Mouse (Mus musculus) fibroblast of lung, adult 2 months (primary cell): Measurements from ENCODE around the gene Metrnl.

Experiments used
- DNase-seq: peaks from one replicate; pipeline ENCODE4 v3.0.0-alpha.2; 2011; ENCODE audit warnings: low read depth

The Metrnl gene

DNA sequence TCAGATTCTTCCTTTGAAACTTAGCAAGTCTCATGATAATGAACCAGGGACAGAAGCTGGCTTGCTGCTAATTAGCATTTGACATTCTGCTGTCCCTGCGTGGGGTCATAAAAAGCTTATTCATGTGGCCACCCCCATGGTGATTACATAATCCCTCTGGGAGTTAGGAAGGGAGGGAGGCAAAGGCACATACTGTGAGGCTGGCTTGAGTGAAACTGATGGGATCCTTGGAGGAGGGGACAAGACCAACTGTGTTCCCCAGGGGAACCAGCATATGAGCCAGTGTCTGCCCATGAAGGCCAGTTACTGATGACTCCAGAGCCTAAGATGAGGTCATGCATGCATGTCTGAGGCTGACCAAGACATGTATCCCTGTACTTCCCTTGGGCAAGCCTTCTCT lies 33.5 kb downstream of the Metrnl start:
- DNase-seq, result no peak

DNA sequence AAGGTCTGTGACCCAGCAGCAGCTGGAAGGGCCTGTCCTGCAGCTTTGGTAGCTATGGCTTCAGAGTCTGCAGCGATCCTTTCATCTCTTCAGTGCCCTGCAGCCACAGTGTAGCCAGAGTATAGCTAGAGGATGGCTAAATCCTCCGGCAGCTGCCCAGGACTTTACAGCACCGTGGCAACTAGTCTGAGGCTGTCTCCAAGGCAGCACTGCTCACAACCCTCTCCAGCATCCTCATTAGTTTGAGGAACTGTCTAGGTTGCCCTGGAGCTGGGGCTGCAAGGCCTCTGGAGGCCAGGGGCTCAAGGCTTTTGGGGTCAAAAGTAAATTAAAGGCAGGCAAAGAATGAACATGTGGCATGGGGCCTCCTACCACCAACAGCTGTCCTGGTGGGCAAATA lies 37.3 kb downstream of the Metrnl start:
- no peak for DNase-seq

DNA sequence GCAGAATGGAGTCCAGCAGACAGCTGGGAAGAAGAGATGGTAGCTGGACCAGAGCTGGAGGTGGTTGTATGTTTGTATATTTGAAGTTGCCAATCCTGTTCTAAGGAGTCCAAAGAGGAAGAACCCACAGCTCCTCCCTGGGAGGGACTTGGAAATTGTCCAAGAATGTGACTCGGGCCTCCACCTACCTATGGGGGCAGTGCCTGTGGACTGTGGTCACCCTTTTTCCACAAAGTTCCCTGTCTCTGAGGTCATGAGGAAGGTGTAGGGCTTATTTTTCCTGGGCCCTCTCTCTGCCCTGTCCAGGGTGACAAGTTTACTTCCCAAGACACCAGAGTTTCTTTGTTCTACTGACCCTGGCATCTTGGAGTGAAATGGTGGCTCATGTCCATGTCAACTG lies 39.6 kb downstream of the Metrnl start:
- peak; percentile 41 for DNase-seq

DNA sequence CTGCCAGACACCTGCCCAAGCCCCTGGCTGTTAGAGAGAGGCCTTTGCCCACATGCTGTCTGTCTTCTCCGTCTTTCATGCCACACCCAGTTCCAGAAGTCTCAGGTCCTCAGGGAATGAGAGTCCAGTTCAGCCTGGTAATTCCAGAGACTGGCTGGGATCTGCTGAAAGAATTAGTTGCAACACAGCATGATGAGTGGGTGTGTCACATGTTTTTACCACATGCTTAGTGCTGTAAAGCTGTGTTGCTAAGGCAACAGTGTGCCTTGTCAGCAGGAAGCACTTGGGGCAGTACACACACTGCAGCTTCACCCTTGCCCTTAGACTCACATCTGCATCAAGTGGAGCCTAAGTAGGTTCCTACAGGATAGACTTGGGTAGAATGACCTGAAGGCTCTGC lies 40.1 kb downstream of the Metrnl start:
- peak; percentile 79 for DNase-seq

DNA sequence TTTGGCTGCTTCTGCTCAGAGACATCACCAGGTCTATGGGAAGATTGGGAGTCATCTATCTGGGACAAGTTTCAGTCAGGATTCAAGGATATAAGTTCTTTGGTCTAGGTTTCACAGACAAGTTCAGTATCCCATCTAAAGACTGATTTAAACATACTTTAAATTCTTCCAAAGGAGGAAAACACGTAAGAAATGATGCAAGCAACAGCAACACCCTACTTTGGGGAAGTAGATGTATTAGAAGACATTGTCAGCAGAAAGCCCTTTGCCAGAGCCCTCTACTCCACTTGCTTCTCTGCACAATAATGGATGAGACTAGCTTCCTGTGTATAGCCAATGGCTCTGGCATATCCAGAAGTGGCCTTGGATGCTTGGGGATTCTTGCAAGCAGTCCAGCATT lies 41.8 kb downstream of the Metrnl start:
- DNase-seq, result no peak

DNA sequence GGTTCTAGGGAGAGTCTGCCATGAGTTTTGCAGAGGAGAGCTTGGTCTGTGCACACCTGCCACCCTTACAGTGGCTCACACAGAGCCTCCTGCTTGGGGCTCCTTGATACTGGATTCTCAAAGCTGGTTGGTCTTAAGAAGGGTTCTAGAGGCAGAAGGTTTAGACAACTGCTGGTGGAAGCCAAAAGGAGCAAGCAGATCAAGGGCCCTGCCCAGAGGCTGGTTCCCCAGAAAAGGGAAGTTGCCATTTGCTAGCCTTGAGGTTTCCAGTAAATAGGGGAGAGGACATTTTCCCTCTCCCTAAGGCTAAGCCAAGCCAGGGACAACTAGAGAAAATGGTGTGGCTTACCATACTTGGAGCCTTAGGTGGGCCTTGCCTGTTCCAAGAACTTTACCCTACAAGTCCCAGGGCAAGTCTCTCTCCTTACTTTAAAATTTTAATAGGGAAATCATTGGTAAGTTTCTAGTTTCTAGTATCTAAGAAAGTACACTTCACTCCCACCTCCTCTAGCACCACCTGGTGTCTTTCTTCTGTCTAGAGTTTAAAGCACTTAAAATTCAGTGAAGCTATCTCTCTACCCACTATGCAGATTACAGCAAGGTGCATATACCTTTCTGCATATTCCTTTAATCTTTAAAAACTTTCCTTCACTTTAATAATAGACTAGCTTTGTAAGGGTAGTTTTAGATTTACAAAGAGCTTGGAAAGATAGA lies 42.7 kb downstream of the Metrnl start:
- DNase-seq, result no peak

DNA sequence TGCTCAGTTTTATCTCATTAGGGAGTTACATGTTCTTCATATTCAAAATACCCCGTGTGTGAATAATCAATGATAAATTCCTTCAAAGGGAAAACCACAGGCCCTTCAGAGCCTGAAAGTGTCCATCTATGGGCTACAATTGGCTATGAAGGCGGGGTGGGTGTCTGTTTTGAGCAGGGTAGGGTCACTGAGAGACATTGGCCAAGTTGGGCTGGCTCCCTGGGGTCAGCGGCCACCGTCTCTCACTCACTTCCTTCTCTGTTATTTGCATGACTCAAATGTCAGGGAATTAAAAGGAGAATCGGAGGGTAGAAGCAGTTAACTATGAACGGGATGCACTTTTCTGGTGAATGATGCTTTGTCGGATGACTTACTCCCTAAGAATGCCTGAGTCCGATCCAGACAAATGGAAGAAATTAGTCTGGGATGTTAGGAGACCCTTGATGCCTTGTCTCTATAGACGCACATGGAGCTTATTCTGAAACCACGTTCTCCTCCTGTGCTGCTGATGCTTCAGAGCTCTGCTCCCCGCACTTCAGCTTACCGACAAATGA lies 45.7 kb downstream of the Metrnl start:
- no peak for DNase-seq

DNA sequence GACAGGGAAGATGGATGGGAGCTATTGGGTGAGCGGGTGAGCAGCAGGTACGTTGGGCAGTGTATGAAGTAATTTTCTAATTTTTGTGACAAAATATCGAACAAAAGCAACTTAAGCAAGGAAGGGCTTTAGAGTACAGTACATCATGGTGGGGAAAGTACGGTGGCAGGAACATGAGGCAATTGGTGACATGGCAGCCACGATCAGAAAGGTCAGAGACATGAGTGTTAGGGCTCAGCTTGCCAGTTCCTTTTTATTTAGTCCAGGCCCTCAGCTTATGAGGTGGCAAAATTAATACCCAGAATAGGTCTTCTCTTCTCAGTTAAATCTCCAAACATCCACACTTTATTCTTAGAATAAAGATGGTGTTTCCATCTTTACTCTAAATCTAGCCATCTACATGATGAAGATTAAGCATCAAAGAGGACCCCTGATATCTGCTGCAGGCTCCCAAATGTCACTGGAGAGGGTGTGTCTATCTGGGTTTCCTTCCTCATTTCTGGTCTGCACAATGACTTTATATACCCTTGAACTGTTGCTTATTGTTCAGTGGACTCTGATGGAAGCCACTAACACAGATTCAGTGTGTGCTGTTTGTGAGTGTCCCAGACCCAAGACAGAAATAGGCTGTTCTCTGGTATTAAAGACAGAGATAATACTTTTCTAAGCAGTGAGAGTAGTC lies 46.8 kb downstream of the Metrnl start:
- DNase-seq, result no peak
